ENCODE assay signal across 1 mouse cellular context in the genomic region with DNA sequence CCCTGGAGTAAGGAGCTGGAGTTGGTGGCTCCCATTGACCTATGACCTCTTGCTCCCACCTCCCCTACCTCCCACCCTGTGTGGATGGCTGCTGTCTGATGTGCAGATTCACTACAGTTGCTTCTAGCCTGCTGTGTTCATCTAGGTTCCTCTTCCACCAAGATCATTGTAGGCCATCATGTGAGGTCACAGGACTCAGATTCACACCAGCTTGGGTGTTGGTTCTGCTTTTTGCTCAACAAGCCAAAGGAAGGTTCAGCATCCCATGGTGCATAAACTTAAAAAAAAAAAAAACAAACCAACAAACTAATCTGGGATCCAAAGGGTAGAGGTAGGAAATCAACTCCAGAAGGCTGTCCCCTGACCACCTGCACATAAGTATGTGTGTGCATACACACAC. TPM values are rescaled to one million over a fixed set of nuclear protein-coding genes. Genes with fewer than 3 reads are reported as not detected.
"Had no signal": no experiment of that assay in that cellular context is flagged by ENCODE, and none has a peak within 500 bp of the region (broad histone marks: within the 10 kb centered on the region; RNA-seq: fewer than 3 reads in every experiment).

No protein-coding gene starts in this region.

RNA-seq across cellular contexts. Expression of gene Fcho1, which starts 26.7 kb away (rescaled TPM):
- total RNA-seq: gastrocnemius, adult 18-20 months had no signal
